Mouse (Mus musculus) liver, adult 2 months (tissue): Measurements from ENCODE around the gene Thbd.

Experiments used
- CTCF ChIP-seq: fragments of 200-500 bp; IDR thresholded peaks from 2 replicates; pipeline ENCODE4 v1.5.1; 2011; ENCODE audit warnings: low read depth, low read length, control low read depth
- POLR2A ChIP-seq: fragments of 200-500 bp; IDR thresholded peaks from 2 replicates; pipeline ENCODE4 v1.6.1; 2011; ENCODE audit warnings: low read length, control low read depth; ENCODE audit not compliant: insufficient read depth; ENCODE audit errors: extremely low read depth

GRCm38 (mm10) chr2:148442710-148443109 is 34.7 kb upstream of the Thbd start:
- TF ChIP-seq CTCF (no peak), POLR2A (no peak)
